Mouse (Mus musculus): ENCODE measurements around the gene Tacr1. TPM values are rescaled to one million over a fixed set of nuclear protein-coding genes. Genes with fewer than 3 reads are reported as not detected.
A peak's percentile ranks its signal among the peaks of the same experiment; 100 is the strongest.

Tacr1 gene
- total RNA-seq, 2 experiments from 2014 or later = not detected

DNA sequence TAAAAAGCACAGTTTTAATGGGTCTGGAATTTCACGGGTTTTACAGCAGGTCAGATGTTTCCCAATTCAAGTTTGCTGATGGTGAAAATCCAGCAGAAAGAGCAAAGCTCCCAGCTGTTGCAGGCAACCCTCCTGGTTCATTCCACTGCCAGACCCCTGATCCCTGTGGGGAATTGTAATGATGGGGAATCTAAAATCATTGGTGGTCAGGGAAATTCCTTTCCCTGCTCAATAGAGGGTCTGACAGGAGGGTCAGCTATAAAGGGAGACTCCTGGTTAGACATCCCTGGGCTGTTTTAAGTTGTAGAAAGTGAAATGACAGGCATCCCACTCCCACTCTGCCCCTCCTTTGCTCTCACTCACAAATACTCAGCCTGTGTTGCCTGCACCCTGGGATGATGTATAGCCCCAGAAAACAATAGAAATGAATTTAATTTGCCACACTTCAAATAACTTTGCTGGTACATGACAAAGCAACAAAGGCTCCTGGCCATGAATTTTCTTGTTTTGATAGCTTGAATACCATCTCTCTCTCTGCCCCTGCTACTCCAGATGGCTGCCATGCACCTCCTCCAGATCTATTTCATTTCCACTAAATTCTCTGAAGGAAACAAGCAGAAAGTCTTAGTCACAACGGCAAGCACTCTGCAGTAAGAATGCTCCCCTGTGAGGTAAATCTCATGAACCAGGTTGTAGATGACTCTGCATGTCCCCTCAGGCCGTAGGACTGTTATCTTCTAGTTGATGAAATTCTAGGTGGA, 123.2 kb downstream of the Tacr1 start:
- no peak for DNase-seq

DNA sequence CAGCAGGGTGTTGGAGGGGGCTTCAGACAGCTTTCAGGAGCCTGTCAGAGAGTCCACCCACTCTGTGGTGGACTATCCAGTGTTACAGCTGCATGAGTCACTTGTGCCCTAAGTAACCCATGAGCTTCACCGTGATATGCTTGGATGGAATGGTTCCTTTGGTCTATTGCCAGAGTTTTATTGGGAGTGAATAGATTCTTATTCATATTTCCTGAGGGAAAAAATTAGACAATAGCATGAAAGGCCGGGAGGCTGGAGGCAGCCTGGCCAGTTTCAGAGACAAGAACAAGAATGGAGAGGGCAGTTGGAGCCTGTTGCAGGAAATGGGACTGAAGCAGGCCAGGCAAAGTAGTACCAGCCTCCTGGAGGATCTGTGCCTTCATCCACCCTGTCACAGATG, 126.5 kb downstream of the Tacr1 start:
- DNase-seq = no peak

DNA sequence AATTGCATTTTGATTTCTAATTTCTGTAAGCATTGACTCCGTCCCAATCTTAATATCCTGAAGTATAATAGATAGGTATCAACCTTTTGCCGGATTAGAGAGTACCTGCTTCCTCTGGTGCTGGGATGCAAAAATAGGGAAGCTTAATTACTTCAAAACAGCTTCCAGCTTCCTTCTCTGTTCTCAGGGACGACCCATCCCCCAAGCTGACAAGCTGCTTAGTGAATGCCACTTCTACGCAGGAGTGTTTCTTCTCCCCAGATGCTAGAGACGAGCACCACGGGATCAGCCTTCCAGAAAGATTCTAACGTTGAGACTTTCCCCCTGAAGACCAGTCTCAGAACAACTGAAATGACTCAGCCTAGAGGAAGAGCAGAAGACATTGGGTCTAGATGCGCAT, 134.5 kb downstream of the Tacr1 start:
- DNase-seq = no peak

DNA sequence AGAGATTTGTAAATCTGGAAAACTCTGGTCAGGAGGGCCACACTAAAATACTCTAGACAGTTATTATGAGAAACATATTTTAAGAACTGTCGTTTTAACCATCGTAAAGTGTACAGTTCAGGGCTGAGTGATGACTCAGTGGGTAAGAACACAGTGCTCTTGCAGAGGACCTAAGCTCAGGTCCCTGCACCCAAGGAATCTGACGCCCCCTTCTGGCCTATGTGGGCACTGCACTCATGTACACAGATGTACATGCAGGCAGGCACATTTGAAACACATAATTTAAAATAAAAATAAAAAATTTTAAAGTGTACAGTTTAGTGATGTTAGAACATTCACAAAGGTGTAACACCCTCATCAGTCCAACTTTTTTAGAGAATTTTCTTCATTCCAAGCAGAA, 147.1 kb downstream of the Tacr1 start:
- no peak for DNase-seq

DNA sequence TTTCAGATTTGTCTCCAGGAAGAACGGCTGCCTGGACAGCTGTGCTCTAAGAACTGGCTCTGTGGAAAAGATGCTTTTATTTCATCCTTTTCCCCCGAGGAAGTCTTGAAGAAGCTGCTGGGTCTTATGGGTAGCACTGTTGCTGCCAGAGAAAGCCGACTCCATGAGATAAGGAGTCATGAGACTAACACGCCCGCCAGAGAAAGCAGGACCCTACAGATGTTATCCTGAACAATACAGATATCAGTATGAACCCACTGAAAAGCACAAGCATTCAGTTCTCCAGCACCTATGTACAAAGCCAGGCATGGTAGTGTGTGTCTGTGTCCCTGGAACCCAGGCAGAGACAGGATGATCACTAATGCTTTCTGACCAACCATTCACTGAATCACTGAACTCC, 173.3 kb downstream of the Tacr1 start:
- no peak for DNase-seq

DNA sequence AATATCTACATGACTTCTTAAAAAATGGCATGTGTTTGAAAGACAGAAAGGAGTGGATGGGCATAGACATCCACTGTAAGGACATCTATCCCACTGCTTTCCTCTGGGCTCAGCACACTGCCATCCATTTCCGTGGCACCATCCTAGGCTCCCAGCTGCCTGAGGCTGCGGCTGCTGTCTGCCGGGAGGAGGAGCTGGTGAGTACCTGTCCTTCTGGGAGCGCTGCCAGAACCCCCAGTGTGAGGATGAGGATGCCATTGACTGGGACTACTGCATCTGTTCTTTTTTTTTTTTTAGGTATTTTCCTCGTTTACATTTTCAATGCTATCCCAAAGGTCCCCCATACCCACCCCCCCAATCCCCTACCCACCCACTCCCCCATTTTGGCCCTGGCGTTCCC, 183.3 kb downstream of the Tacr1 start:
- DNase-seq = no peak

DNA sequence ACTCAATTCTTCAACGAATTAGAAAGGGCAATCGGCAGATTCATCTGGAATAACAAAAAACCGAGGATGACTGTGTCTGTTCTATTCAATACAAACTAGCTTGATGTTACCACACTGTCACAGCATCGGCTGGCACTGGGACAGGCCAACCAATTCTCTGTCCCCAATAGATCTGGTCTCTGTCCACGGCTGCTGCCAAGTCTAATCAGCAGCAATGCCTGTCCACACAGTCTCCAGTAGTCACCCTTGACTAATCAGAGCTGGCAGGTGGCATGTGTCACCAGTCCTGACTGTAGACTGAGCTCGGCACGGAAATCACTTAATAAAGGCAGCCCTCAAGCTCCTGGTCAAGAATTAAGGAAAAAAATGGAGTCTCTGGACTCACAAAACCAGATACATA, 187.3 kb downstream of the Tacr1 start:
- peak in 1 of 2 experiments; percentile 1 for DNase-seq

DNA sequence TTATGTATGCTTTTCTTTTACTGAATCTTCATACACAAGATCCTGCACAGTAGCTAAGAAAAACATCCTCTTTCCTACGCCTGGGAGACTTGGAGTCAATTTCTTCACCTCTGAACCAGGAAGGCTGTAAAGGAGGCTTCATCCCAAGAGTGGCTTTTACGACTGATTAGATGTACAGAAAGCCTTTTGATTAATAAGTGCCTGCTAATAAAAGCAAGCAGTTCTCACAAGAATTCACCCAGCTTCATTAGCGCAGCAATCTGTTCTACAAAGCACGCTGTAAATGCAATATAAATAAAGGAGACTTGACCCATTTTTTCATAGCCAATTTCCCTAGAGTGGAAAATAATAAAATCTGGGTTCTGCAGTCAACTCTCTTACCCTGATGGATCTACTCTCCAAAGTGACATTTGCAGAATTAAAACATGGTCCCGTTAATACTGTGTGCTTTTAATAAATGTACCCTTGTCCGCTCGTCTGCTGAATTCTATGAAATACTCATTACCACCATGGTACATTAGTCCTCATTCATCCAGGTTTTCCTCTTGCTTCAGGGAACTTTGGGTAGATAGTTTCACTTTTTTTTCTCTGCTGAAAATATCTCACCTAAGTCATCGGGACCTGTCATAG, 193.4 kb downstream of the Tacr1 start:
- DNase-seq = no peak

DNA sequence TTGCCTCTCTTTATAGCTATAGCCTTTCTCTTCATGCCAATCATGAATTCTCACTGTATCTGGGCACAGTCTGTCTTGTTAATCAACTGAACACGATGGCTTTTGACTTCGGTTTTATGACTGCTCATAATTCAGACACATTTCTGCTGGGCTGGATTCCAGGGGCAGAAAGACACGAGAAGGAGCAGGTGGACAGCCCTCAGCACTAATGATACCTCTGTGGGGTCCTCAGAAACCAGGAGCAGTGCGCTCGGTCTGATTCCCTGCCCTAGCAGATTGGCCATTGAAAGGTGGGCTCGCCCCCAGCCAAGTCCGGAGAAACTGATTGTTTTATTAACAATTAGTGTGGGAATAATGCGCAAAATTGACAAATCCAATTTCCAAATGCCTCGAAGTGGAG, 201.1 kb downstream of the Tacr1 start:
- no peak for DNase-seq

DNA sequence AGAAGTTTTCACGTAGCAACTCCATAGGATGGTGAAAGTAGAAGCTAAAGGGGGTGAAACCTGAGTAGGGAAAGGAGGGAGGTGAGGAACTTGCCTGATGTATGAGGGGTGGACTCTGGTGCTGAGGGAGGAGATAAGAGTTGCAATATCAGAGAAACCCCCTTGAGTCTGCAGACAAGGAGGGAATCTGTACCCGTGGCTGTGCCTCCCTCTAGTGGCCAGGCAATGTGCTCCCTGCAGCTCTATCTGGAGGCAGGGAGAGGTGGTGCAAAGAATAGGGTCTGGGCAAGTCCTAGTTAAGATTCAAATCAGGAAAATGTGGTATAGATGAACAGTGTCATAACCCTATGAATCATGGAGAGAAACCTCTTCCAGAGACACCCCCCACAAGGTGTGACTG, 201.5 kb downstream of the Tacr1 start:
- DNase-seq = peak; percentile 30 to 44

DNA sequence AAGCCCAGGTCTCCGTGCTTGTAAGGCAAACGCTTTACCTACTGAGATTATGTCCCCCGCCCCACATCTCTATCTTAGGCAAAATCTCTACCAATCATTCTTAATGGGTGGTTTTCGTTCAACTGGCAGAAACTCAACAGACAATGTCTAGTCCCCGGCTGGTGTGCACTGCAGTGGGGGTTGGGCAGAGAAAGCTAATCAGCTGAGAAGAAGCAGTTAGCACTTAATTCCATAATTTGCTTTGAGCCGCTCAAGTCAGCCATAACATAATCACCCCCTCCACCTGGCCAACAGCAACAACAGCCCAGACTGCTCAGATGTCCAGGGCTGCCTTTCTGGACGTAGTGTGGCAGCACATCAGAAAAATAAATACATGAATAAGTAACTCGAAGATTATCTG, 202.7 kb downstream of the Tacr1 start:
- DNase-seq = no peak

DNA sequence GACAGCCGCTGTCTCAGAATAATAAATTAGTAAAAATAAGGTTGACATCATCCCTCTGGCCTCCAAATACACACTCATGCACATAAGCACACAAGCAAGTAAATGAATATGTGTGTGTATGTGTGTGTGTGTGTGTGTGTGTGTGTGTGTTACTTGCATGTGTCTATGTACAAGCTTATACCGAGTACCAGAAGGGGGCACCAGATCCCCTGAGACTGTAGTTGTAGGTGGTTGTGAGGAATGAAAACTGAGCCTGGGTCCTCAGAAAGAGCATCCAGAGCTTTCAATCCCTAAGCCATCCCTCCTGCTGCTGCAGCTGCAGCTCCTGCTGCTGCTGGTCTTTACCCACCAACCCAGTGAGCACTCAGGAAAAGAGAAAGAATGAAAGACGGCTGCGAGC, 206.6 kb downstream of the Tacr1 start:
- no peak for DNase-seq

DNA sequence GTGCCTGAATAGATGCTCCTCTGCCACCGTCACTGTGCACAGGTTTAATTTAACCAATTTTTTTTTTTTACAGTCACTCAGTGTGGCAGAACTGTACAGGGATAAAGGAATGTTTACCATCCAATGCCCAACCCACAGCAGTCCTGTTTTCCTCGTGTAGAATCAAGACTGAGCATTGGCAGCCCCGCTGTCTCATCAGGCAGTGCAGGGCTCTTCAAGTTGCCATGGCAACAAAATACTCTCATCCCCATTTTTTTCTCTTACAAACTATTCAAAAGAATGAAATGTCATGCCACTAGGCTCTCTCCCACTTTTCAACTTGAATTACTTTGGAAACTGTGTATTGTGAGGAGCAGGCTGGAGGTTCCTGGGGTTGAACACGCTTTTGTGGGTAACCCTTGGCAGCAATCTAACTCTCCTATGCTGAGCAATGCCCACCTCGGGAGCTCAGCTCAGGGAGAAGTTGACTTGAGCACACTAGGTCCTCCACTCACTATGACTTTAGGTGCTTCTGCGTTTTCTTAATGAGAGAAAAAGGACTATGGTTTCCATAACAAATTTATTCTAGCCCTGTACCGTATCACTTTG, 207.3 kb downstream of the Tacr1 start:
- no peak for DNase-seq
